Mouse (Mus musculus) left cerebral cortex, adult 9 months (tissue): ENCODE data around the gene Catip.

ENCODE experiments used
- DNase-seq, 2 experiments: peaks; one replicate each; pipeline ENCODE4 v3.0.0; 2022; ENCODE audit warnings: low spot score in 2 of 2

Catip gene

DNA sequence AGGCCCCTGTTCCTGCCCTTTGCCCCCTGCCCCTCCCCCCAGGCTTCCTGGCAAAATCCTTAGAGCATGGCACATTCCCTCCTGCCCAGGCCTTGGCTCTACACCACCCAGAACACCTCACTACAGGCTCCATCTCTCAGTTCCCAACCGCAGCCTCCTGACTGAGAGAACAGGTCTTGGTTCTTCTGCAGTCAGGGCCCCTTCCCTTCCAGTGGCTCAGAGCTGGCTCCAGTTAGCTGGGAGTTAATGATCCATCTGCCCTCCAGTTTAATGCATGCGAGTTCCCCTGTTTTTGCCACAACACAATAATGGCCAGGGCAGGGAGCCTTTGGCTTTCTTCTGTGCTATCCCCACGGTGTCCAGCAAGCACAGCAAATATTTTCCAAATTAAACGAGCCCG lies 18.7 kb upstream of the Catip start:
- DNase-seq = no peak

DNA sequence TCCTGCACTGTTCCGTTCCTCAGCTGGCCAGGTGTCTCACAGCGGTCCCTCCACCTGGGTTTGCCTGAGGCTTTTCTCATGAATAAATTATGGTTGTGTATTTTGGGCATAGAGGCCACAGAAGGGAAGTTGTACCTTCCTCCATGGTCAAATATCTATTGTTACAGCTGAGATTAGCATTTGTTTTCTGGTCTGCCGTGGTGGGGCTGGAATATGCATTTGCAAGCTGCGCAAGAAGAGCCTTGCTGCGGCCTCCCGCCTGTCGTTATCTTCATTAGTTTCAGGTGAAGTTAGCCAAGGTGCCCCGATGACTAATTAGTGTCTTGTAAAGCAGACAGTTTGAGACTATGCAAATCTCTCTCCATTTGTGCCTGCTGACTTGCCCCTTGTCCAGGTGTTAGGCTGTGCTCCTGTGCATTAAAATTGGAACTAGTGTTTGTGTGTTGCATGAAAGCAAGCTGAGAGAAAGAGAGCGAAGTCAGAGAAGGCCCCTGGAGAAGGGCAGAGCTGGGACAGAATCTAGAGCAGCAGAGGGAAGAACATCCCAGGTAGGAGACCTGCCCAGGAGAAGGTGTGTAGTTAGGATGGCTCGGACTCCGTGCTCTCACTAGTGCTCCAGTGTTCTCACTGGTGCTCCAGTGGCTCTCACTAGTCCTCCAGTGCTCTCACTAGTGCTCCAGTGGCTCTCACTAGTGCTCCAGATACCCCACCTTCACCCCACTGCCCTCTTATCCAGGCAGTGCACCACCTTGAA lies 17.6 kb upstream of the Catip start:
- DNase-seq = no peak

DNA sequence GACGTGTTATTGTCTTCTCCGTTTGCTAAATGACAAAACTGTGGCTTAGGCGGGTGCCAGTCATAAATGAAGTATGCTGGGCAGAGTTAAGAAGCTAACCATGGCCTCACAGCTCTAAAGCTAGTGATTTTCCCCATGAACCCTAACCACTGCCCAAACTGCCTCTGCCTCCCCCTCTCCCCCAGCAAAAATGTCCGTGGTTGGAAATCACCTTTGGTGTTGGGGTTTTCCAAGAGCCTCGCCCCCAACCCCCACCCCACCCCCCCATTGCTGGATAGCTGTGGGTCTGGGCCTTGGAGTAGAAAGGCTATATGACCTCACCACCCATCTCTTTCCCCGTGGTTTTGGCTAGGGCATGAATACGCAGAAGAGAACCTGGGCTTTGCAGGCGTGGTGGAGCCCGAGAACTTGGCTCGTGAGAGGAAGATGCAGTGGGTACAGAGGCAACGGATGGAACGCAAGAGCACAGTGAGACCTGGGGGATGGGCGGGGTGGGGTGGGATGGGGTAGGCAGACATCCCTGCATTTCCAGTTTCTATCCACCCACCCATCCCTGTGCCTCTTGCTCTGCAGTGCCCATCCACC lies 10.6 kb upstream of the Catip start:
- no peak for DNase-seq

DNA sequence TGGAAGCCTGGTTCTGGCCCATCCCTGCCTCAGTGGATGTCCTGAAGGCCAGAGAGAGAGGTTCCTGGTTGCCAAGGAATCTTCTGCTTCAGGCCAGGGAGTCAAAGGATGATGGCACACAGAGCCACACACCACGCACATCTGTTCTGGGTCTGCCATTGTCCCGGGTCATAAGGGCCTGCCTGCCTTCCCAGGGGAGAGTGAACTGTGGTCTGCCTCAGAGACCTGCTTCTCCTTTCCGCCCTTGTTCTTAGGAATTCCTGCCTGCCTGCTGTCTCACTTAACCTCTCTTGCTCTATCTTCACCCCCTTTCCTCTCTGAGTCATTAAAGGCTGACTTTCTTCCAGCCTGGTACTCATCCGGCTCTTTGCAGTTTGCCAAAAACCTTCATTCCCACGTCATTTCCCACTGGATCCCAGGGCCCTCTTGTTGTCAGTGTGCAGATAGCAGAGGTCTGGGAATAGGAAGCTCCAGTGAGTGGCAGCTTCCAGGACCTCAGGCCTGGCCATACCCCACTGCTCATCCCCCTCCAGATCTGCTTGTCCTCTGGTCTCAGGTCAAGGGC lies 9.3 kb upstream of the Catip start:
- no peak for DNase-seq

DNA sequence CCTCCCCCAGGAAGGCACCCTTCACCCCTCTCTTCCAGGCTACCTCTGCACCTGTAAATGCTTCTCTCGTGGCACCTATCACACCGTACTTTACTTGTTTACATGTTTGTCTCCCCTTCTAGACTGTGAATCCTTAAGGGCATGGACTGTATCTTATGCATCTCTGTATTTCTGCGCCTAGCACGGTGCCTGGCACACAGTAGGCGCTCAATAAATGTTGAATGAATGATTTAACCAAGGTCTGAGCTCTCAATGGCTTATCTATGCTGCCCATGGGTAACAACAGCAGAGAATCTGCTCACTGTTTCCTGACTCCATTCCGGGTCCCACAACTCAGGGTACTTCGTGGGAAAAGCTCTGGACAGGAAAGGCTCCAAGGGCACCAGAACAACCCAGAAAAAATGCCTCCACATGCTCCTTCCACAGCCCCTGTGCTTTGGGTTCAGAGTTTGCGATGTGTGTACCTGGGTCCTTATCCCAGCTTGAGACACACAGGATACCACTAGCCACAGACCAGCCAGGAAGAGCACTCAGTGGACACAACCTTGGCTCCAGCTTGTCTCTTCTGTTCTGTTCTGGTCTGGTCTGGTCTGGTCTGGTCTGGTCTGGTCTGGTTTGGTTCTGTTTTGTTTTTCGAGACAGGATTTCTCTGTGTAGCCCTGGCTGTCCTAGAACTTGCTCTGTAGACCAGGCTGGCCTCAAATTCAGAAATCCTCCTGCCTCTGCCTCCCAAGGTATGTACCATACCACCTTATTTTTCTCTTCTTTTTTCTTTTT lies 8.3 kb upstream of the Catip start:
- DNase-seq = no peak

DNA sequence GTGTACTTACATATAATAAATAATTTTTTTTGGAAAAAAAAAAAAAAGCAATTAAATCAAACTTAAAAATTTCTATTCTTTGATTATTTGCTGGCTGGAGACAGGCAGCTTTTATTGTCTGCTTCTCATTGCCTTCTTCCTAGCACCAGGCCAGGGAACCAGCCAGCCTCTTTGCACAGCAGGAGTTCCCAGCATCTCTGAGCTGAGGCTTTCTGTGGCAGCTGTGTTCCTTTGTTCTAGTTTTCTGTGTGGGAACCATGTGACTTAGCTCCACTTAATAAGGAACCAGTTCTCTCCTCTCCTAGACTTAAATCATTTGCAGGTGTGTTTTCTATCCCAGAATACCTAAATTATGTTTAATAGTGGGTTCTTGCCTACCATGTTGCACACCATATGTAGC lies 4.4 kb upstream of the Catip start:
- DNase-seq = no peak

DNA sequence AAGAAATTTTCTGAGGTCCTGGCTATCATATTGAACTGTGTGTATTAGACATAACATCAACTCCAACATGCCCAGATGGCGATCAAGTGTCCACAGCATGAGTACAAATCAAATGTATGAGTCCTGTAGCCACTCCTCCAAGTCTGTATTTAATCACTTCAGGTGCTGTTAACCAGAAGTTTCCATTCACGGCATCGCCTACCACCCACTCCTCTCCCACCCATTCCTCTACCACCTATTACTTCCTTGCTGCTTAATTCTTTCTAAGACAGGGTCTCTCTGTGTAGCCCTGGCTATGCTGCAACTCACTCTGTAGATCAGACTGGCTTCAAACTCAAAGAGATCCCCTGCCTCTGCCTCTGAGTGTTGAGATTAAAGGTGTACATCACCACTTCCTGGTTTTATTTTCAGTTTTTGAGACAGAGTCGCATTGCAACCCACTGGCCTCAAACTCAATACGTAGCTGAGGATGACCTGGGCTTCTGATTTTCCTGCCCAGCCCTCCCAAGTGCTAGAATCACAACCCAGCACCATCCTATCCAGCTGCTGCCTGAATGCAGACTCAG lies 1.9 kb upstream of the Catip start:
- DNase-seq = no peak

DNA sequence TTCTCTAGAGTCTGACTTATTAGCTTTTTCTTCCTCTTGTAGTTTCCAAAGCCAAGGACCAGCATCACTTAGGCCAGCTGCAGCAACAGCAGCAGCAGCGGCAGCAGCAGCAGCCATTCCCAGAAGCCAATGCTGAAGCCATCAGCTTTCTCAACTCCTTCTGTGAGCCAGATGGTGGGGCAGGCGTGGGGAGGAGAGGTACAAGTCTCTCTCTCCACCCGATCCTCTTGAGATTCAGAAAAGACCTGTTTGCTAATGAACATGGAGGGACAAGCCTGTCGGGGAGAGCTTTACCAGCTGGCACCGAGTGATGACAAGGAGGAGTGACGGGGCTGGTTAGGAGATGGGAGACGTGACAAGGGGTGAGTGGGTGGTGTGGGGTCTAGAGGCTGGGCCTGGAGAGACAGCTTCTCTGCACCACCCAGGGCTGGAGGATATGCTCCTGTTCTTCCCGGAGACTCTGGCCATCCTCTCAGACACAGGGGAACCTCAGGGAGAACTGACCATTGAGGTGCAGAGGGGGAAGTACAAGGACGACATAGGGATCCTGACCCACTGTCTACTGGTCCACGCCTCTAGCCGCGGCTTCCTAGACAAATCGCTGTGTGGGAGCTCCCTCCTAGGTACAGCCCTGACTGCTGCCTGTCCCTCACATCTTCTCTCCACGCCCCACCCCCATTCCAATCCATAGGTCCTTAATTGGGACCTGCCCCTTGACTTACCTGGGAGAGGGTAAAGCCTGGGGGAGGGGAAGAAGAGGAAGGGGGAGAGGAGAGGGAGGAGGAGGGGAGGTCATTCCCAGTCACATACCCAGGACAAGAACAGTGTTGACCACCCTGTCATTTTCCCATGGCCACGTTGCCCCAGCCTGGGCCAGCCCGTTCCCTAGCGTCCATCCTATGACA lies 669 bp downstream of the Catip start:
- DNase-seq = no peak

DNA sequence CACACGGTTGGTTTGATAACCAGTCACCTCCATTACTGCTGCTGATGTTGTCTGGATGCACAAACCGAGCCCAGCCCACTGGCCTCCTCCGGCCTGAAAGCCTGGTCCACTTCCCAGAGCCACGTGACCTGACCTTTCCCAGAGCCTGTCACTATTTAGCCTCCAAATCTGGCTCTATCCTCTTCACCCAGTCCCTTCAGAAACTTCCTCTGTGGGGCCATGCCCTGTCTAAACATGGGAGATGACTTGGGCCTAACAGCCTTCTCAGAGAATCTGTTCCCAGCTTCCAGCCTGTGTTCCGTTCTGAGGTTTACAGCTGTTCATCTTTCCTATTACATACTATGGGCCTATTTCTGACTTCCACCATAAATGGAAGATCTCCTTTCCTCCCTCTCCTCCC lies 1.5 kb downstream of the Catip start:
- no peak for DNase-seq

DNA sequence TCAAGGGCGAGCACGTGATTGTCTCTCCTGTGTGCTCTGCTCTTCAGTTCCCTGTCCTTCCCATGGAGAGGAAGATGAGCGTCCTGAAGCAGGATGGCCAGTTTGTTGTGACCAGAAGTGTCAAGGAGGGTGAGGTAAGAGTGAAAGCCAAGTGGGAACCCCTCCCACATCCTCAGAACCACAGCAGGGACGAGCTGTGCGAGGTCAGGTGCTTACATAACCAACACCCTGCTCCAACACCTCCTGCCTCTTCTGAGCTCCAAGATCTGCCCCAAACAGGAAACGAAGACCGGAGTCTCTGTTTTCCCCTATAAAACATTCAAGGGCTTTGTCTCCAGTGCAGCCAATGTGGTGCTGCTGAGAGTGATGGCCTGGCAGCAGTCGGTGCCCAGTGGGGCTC lies 2.4 kb downstream of the Catip start:
- no peak for DNase-seq

DNA sequence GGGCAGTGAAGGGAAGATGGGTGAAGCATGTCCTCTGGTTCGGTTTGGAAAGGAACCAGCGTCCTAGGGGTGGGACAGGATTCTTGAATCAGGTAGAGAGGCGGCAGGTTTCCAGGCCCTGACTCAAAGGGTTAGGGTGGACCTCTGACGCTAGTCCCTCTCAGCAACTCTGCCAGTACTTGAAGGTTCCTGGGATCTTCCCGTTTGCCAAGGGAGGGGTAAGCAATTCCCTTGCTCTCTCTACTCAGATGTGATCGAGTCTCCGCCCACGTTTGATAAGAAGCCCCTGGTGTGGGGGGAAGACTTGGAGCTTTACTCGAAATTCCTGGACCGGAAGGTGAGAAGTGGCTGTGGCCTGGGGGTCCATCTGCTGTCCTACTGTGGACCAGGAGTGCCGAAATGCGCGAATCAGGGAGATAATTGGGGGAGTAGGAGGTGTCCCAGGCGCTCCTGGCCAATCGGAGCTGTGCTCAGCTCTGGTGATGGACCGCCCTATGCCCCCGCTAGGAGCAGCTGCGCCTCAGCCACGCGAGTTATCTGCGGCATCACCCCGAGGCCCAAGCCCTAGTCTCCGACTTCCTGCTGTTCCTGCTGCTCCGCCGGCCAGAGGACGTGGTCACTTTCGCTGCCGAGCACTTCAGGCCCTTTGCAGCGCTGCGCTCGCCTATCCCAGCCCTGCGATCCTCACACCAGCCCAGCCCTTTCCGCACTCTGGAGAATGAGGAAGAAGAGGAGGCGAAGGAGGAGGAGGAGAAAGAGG lies 6.2 kb downstream of the Catip start:
- DNase-seq = no peak

DNA sequence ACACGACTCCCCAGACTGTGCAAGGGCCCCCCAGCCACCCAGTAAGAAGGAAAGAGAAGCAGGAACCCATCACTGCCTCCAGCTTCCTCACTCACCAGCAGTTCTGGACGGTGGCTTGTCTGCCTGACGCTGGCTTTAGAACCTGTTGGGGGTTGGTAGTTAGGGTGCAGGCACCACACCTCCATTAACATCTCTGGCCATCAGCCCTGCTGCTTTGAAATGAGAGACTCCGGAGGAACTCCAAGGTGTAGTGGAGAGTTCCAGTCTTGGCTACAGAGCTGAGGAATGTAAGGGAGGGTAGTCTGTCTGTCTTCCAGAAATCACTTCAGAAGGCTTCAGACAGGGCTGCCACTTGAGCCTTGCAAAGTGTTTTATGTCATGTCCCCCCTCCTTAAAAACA lies 8.1 kb downstream of the Catip start:
- no peak for DNase-seq

DNA sequence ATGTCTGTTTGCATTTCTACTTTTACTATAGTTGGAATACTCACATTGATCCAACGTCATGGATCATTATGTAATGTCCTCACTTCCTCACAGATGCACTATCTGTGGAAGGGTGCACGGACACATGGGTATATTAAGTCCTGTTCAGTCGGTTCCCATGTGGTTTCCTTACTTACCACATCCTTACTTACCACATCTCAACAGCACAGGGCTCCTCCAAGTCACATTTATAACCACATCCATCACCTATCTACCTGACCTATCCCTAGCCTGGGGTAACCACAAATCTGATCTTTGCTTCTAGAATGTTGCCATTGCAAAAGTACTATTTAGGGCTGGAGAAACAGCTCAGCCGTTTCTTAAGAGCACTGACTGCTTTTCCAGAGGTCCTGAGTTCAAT lies 11.5 kb downstream of the Catip start:
- no peak for DNase-seq

DNA sequence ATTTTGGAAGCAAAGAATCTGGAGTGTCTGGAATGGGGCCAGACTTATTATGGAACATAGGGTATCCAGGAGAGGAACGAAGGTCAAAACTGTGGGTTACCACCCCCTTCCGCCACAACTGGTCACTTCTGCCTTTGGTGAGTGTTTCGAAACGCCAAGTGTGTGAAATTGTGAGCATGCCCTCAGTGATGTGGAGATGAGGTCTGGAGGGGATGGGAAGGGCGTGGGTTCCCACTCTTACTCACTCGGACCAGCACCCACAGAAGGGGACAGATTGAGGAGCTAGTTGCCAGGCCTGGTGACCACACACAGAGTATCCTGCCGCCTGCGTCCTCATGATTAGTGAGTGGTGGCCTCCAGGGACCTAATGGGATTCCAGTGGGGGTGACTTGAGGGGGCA lies 13.1 kb downstream of the Catip start, which contains the start of gene Slc11a1:
TSS of gene Slc11a1 (plus strand) at position 216 of the 400 bp plus-strand sequence.
- no peak for DNase-seq

DNA sequence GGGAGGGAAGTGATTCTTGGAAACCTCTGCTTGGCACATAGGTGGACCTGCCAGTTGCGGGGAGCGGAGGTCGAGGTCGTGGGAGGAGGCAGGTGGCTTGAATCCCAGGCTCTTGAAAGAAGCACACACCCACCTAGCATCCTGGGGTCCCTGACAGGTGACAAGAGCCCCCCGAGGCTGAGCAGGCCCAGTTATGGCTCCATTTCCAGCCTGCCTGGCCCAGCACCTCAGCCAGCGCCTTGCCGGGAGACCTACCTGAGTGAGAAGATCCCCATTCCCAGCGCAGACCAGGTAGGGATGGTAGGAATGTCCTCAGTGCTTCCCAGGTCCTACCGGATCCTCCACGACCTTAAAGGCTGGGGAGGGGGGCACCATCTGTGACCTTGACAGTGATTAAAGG lies 13.7 kb downstream of the Catip start:
- no peak for DNase-seq

DNA sequence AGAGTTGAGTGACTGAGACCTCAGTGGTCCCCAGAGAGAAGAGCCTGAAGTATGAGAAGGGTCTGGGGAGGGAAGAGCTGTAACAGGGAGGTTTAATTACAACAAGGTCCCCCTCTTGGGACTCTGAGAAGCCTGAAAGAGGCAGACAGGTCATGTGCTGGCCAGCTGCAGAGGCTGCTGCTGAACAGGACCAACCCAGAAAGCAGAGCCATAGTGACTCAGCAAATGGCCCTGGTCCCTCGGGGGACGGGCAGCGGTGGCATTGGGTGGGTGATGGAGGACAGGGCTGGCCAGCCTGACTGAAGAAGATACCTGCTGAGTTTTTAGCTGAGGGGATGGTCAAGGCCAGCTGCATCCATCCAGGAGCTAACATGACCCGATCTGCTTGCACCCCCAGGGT lies 14.5 kb downstream of the Catip start:
- no peak for DNase-seq

DNA sequence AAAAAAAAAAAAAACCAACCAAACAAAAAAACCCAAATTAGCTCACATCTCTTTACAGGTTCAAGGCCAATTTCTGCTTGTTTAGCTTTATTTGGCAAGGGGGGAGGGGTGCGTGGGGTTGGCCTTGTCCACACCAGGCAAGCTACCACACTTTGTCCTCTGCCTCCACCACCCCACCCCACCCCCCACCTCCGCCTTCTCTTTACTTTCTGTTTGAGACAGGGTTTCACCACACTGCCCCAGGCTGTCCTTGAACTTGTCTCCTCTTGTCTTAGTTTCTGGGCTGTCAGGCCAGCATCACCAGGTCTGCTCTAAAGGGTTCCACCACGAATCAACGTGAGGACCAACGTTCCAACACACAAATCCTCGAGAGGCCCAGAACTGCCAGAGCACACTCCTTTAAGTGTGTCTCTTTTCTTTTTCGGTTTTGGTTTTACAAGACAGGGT lies 17.2 kb downstream of the Catip start:
- no peak for DNase-seq

DNA sequence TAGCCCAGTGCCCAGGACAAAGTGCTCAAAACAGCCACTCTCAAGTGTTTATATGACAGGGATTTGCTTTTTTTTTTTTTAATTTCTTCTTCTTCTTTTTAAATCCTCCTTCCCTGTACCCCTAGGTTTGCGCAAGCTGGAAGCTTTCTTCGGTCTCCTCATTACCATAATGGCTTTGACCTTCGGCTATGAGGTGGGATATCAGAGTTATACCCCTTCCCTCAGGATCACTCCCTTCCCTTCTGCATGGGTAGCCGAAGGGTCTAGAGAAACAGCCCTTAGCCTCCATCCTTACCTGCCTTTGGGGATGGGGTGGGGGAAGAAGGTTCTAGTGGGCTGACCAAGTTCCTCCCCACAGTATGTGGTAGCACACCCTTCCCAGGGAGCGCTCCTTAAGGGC lies 18.6 kb downstream of the Catip start:
- DNase-seq = no peak

DNA sequence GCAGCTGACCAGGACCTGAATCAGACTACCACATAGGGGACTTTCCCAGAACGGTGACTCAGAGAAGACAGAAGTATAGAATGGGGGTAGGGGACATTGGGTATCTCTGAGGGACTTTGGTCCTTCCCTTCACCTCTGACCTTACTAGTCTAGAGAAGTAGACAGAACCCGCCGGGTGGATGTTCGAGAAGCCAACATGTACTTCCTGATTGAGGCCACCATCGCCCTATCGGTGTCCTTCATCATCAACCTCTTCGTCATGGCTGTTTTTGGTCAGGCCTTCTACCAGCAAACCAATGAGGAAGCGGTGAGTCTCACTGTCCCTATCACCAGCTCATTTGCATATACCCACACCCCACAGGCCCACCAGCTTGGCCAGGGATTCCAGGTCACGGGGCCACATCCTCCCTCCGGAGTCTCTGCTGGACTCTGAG lies 19.7 kb downstream of the Catip start:
- DNase-seq = no peak

DNA sequence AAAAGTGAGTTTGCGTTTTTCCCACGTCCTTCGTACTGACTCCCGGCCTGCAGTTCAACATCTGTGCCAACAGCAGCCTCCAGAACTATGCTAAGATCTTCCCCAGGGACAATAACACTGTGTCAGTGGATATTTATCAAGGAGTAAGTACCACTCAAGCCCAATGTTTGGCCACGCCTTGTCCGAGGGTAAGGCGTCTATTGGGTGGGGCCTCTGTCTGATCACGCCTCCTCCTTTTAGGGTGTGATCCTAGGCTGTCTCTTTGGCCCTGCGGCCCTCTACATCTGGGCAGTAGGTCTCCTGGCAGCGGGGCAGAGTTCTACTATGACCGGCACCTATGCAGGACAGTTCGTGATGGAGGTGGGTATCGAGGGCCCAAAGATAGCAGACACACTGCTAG lies 21.5 kb downstream of the Catip start:
- DNase-seq = no peak
